22 mouse cellular contexts compared by ENCODE assay signal in the genomic region with DNA sequence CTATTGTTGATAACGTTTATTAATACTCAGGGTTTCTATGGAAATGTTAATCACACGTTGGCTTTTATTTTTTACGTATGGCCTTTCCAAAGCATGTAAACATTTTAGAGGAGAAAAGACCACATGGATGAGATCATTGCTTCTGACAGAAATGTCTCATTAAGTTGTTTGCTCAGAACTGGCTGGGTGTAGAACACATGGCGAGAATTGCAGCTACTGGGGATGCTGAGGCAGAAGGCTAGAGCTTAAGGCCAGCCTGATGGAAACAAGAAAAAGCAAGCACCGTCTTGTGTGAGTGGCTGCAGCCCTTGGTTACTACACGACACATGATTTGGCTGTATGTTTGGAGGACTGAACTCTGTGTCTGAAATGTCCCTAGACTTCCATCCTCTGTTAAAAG.
"Had no signal": no experiment of that assay in that cellular context is flagged by ENCODE, and none has a peak within 500 bp of the region (broad histone marks: within the 10 kb centered on the region; RNA-seq: fewer than 3 reads in every experiment).

No protein-coding gene starts in this region.

- H3K36me3 ChIP-seq: lung, embryonic 15.5 days; midbrain, embryonic 10.5 days; midbrain, embryonic 13.5 days; midbrain, embryonic 15.5 days; neural tube, embryonic 13.5 days; neural tube, embryonic 15.5 days had no signal

- H3K4me2 ChIP-seq: lung, embryonic 15.5 days; midbrain, embryonic 13.5 days; midbrain, embryonic 15.5 days; neural tube, embryonic 13.5 days; neural tube, embryonic 15.5 days had no signal

- H3K9me3 ChIP-seq: lung, embryonic 15.5 days; megakaryocyte, embryonic 14.5 days; midbrain, embryonic 10.5 days; midbrain, embryonic 13.5 days; midbrain, embryonic 15.5 days; neural tube, embryonic 13.5 days; neural tube, embryonic 15.5 days had no signal

- DNase-seq: liver, postnatal 0 days; lung, adult 2 months; lung, postnatal 14 days; lung, postnatal 36 days; retina, postnatal 1 day; right cerebral cortex, adult 18-20 months; right cerebral cortex, postnatal 25 days; right cerebral cortex, postnatal 4 days; spleen, adult 18-20 months; thymus, adult 18-20 months; thymus, postnatal 14 days; thymus, postnatal 36 days had no signal

- H3K4me3 ChIP-seq: lung, embryonic 15.5 days; megakaryocyte, embryonic 14.5 days; midbrain, embryonic 10.5 days; midbrain, embryonic 13.5 days; midbrain, embryonic 15.5 days; myocyte; neural tube, embryonic 13.5 days; neural tube, embryonic 15.5 days had no signal

- H3K27me3 ChIP-seq: lung, embryonic 15.5 days; megakaryocyte, embryonic 14.5 days; midbrain, embryonic 13.5 days; midbrain, embryonic 15.5 days; neural tube, embryonic 13.5 days; neural tube, embryonic 15.5 days had no signal

- H3K9ac ChIP-seq: liver, postnatal 0 days; lung, embryonic 15.5 days; midbrain, embryonic 13.5 days; midbrain, embryonic 15.5 days; neural tube, embryonic 13.5 days; neural tube, embryonic 15.5 days had no signal

- ATAC-seq: liver, postnatal 0 days; lung, postnatal 0 days; midbrain, embryonic 13.5 days; midbrain, embryonic 15.5 days had no signal

- H3K27ac ChIP-seq: lung, embryonic 15.5 days; macrophage; midbrain, embryonic 10.5 days; midbrain, embryonic 13.5 days; midbrain, embryonic 15.5 days; neural tube, embryonic 13.5 days; neural tube, embryonic 15.5 days had no signal

- H3K4me1 ChIP-seq: lung, embryonic 15.5 days; megakaryocyte, embryonic 14.5 days; midbrain, embryonic 10.5 days; midbrain, embryonic 13.5 days; midbrain, embryonic 15.5 days; neural tube, embryonic 13.5 days; neural tube, embryonic 15.5 days had no signal
